Mouse (Mus musculus): ENCODE results near the gene Liph.
"Not testable (repeated sequence)": the region's sequence is repeated elsewhere in the genome, so short reads cannot be mapped to it uniquely, and the experiment has no call there.

Gene Liph

GRCm38 (mm10) chr16:21995304-21995703 lies at the start of gene Liph:
TSS of gene Liph (minus strand) at chr16:21995663.
- DNase-seq (ENCODE audit: low spot score) = no peak

GRCm38 (mm10) chr16:22043830-22044229 lies 48.4 kb upstream of the Liph start:
- no peak for DNase-seq (ENCODE audit: low spot score)

GRCm38 (mm10) chr16:22039978-22040377 lies 44.5 kb upstream of the Liph start:
- no peak for DNase-seq (ENCODE audit: low spot score)

GRCm38 (mm10) chr16:22038554-22038953 lies 43.1 kb upstream of the Liph start:
- DNase-seq (ENCODE audit: low spot score) = no peak

GRCm38 (mm10) chr16:22027474-22027873 lies 32.0 kb upstream of the Liph start:
- DNase-seq (ENCODE audit: low spot score) = no peak

- DNase-seq (ENCODE audit: low spot score) = no peak
Observed at GRCm38 (mm10) chr16:22022122-22022521, 26.7 kb upstream of the Liph start.

- no peak for DNase-seq (ENCODE audit: low spot score)
Observed at GRCm38 (mm10) chr16:22015569-22015968, 20.1 kb upstream of the Liph start.

GRCm38 (mm10) chr16:22009596-22009995 lies 14.1 kb upstream of the Liph start:
- DNase-seq (ENCODE audit: low spot score) = no peak

GRCm38 (mm10) chr16:22009099-22009584 lies 13.7 kb upstream of the Liph start, which contains the start of gene Senp2:
TSS of gene Senp2 (plus strand) at chr16:22009484.
- DNase-seq (ENCODE audit: low spot score) = peak; percentile 100

- no peak for DNase-seq (ENCODE audit: low spot score)
Observed at GRCm38 (mm10) chr16:22001606-22002005, 6.1 kb upstream of the Liph start.

- DNase-seq (ENCODE audit: low spot score) = no peak
Observed at GRCm38 (mm10) chr16:22001172-22001571, 5.7 kb upstream of the Liph start.

- no peak for DNase-seq (ENCODE audit: low spot score)
Observed at GRCm38 (mm10) chr16:21999941-22000690, 4.7 kb upstream of the Liph start.

- peak; percentile 57 for DNase-seq (ENCODE audit: low spot score)
Observed at GRCm38 (mm10) chr16:21998061-21998460, 2.6 kb upstream of the Liph start.

- no peak for DNase-seq (ENCODE audit: low spot score)
Observed at GRCm38 (mm10) chr16:21996881-21997641, 1.6 kb upstream of the Liph start.

- DNase-seq (ENCODE audit: low spot score) = no peak
Observed at GRCm38 (mm10) chr16:21996402-21996801, 939 bp upstream of the Liph start.

GRCm38 (mm10) chr16:21991774-21992173 lies 3.7 kb downstream of the Liph start:
- no peak for DNase-seq (ENCODE audit: low spot score)

GRCm38 (mm10) chr16:21990893-21991292 lies 4.6 kb downstream of the Liph start:
- not testable (repeated sequence) for DNase-seq (ENCODE audit: low spot score)

- DNase-seq (ENCODE audit: low spot score) = no peak
Observed at GRCm38 (mm10) chr16:21987956-21988355, 7.5 kb downstream of the Liph start.

GRCm38 (mm10) chr16:21986191-21986590 lies 9.3 kb downstream of the Liph start:
- DNase-seq (ENCODE audit: low spot score) = peak; percentile 52

GRCm38 (mm10) chr16:21984091-21984490 lies 11.4 kb downstream of the Liph start:
- DNase-seq (ENCODE audit: low spot score) = no peak

GRCm38 (mm10) chr16:21983581-21983980 lies 11.9 kb downstream of the Liph start:
- DNase-seq (ENCODE audit: low spot score) = no peak

- DNase-seq (ENCODE audit: low spot score) = no peak
Observed at GRCm38 (mm10) chr16:21983146-21983545, 12.3 kb downstream of the Liph start.

- DNase-seq (ENCODE audit: low spot score) = no peak
Observed at GRCm38 (mm10) chr16:21977347-21977746, 18.1 kb downstream of the Liph start.

Measured in adipocyte (in vitro differentiated cells).